Mouse (Mus musculus) spleen, adult 2 months (tissue): ENCODE results near the gene Slc24a3.

Source experiments
- CTCF ChIP-seq: fragments of 200-500 bp; IDR thresholded peaks from 2 replicates; pipeline ENCODE4 v1.5.1; 2011; ENCODE audit warnings: mild to moderate bottlenecking, inconsistent platforms; ENCODE audit not compliant: insufficient read depth, insufficient read length, insufficient replicate concordance; ENCODE audit errors: extremely low read depth
- POLR2A ChIP-seq: fragments of 200-500 bp; IDR thresholded peaks from 2 replicates; pipeline ENCODE4 v1.6.1; 2011; ENCODE audit warnings: low read depth, low read length, inconsistent platforms

DNA sequence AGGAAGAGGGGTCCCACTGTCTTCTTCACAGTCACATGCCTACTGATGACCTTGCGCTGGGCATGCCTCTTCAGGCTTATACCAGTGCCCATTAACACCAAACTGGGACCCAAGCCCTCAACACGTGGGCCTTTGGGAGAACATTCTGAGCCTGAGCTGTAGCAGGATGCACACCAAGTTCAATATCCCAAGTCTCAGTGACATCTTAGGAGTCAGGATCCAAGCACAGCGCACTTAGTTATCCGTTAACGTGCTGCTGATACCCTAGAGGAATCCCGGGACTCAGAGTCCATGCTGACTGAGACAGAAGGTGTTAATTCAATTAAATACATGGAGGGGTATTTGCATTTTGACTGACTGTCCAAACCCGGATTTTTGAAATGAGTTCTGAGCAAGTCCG lies 424.3 kb downstream of the Slc24a3 start:
- TF ChIP-seq POLR2A (no peak), CTCF (no peak)
